Comparison of ENCODE assay signal across 8 mouse cellular contexts in genomic region chr6:23472686-23473085, GRCm38 (mm10).
DNase-seq lines count a peak whose midpoint lies in the region; ATAC-seq and TF ChIP-seq lines count a peak whose summit lies in the region.
"Had no signal": no experiment of that assay in that cellular context is flagged by ENCODE, and none has a peak within 500 bp of the region (broad histone marks: within the 10 kb centered on the region; RNA-seq: fewer than 3 reads in every experiment).

No protein-coding gene starts in this region.

- H3K36me3 ChIP-seq in liver, postnatal 0 days (replicated peaks; ENCODE audit: insufficient read depth, low read length), result no peaks in the 10 kb centered on the region
- H3K36me3 ChIP-seq: neural tube, embryonic 13.5 days had no signal

- intact Hi-C loops in left cerebral cortex, adult 2 months (cut with DNase I), result no loop called here
- intact Hi-C loops in left cerebral cortex, postnatal 10 days (cut with DNase I), result no loop called here

- no peak for TF ChIP-seq EP300 in liver, postnatal 0 days (IDR thresholded peaks at IDR 0.05; ENCODE audit: low read depth)

- no peaks in the 10 kb centered on the region for H3K4me1 ChIP-seq in liver, postnatal 0 days (ENCODE audit: insufficient read depth)
- H3K4me1 ChIP-seq: neural tube, embryonic 13.5 days had no signal

- no peak for ATAC-seq in liver, postnatal 0 days

- no peaks in the 10 kb centered on the region for H3K9me3 ChIP-seq in liver, postnatal 0 days (ENCODE audit: low read length)
- H3K9me3 ChIP-seq: neural tube, embryonic 13.5 days had no signal

- H3K27me3 ChIP-seq in liver, postnatal 0 days (ENCODE audit: insufficient read depth, low read length), result no peaks in the 10 kb centered on the region
- H3K27me3 ChIP-seq: neural tube, embryonic 13.5 days had no signal

- no peak overlapping the region for H3K27ac ChIP-seq in left cerebral cortex, adult 2 months
- no peak overlapping the region for H3K27ac ChIP-seq in liver, postnatal 0 days (ENCODE audit: low read depth)
- H3K27ac ChIP-seq: neural tube, embryonic 13.5 days had no signal

- H3K4me2 ChIP-seq in liver, postnatal 0 days (ENCODE audit: low read depth, low read length), result no peak overlapping the region
- H3K4me2 ChIP-seq: neural tube, embryonic 13.5 days had no signal

- peak; percentile 53 for TF ChIP-seq CTCF in left cerebral cortex, adult 2 months (IDR thresholded peaks at IDR 0.05)
- TF ChIP-seq CTCF in liver, postnatal 0 days (IDR thresholded peaks at IDR 0.05; ENCODE audit: low read depth), result peak; percentile 43

- no peak overlapping the region for H3K4me3 ChIP-seq in left cerebral cortex, adult 2 months
- no peak overlapping the region for H3K4me3 ChIP-seq in liver, postnatal 0 days (ENCODE audit: low read depth, low read length)
- H3K4me3 ChIP-seq: neural tube, embryonic 13.5 days had no signal

- no peak overlapping the region for H3K9ac ChIP-seq in liver, postnatal 0 days (replicated peaks)
- H3K9ac ChIP-seq: neural tube, embryonic 13.5 days had no signal

- 61% methylated on average over 2 of the region's 2 CpGs for WGBS in liver, postnatal 0 days (ENCODE audit: insufficient replicate concordance)

- DNase-seq in left cerebral cortex, adult 2 months (ENCODE audit: extremely low spot score in 1 of 2, low spot score in 2 of 2), result peak; percentile 27 to 32
- DNase-seq in left cerebral cortex, postnatal 10 days (ENCODE audit: extremely low spot score in 1 of 2, low spot score in 2 of 2), result no peak
- peak; percentile 67 for DNase-seq in ZHBTc4 (ENCODE audit: low read depth, low spot score)
- peak; percentile 52 to 57 for DNase-seq in cerebellum, postnatal 14 days
- no peak for DNase-seq in liver, postnatal 0 days
- DNase-seq in layer of hippocampus, postnatal 10 days (ENCODE audit: low spot score in 2 of 2), result no peak
- no peak for DNase-seq in thymus, postnatal 36 days

Comparison
In these comparisons a context has a peak if more than half of its experiments do, and no peak if none do; other contexts are left out.
1. DNase-seq: peak in left cerebral cortex, adult 2 months (2 of 2), ZHBTc4 (single experiment) and cerebellum, postnatal 14 days (2 of 2); none in left cerebral cortex, postnatal 10 days (0 of 2), liver, postnatal 0 days (single experiment), layer of hippocampus, postnatal 10 days (0 of 2) and thymus, postnatal 36 days (0 of 2).